Mouse (Mus musculus) forebrain, embryonic 11.5 days (tissue): Measurements from ENCODE around the gene Hmcn1. TPM values are rescaled to one million over a fixed set of nuclear protein-coding genes. Genes with fewer than 3 reads are reported as not detected.
A peak's percentile ranks its signal among the peaks of the same experiment; 100 is the strongest.

Source experiments
- ATAC-seq: fragments of 200-750 bp; cut with Nextera tagmentation; replicated peaks from 2 replicates; pipeline ENCODE4 v1.8.0; 2017; ENCODE audit warnings: moderate TSS enrichment; ENCODE audit not compliant: low FRiP score
- DNase-seq: peaks from one replicate; pipeline ENCODE4 v3.0.0-alpha.2; 2017; ENCODE audit warnings: low spot score
- H3K27ac ChIP-seq: fragments of 300-500 bp; sonication (generic); 2 replicates; pipeline ENCODE4 v1.5.1; 2014; ENCODE audit warnings: low read depth, low read length
- H3K27me3 ChIP-seq: fragments of 300-500 bp; sonication (generic); 2 replicates; pipeline ENCODE4 v1.6.1; 2014; ENCODE audit warnings: mild to moderate bottlenecking, low read length, mixed read lengths; ENCODE audit not compliant: control insufficient read depth, insufficient read depth
- H3K36me3 ChIP-seq: fragments of 300-500 bp; sonication (generic); 2 replicates; pipeline ENCODE4 v1.6.1; 2014; ENCODE audit warnings: mild to moderate bottlenecking, low read length, moderate library complexity, mixed read lengths; ENCODE audit not compliant: control insufficient read depth, insufficient read depth
- H3K4me1 ChIP-seq: fragments of 300-500 bp; sonication (generic); replicated peaks from 2 replicates; pipeline ENCODE4 v1.6.1; 2014; ENCODE audit warnings: low read length, mixed read lengths; ENCODE audit not compliant: control insufficient read depth, insufficient read depth
- H3K4me2 ChIP-seq: fragments of 300-500 bp; sonication (generic); 2 replicates; pipeline ENCODE4 v1.6.1; 2014; ENCODE audit warnings: low read depth, mild to moderate bottlenecking, low read length, moderate library complexity, mixed read lengths; ENCODE audit not compliant: severe bottlenecking
- H3K4me3 ChIP-seq: fragments of 300-500 bp; sonication (generic); 2 replicates; pipeline ENCODE4 v1.5.1; 2014; ENCODE audit warnings: low read depth, low read length
- H3K9ac ChIP-seq: fragments of 300-500 bp; sonication (generic); 2 replicates; pipeline ENCODE4 v1.6.1; 2014; ENCODE audit warnings: low read length
- H3K9me3 ChIP-seq: fragments of 300-500 bp; sonication (generic); 2 replicates; pipeline ENCODE4 v1.6.1; 2016; ENCODE audit warnings: low read length, mixed read lengths; ENCODE audit not compliant: control insufficient read depth
- WGBS: fragments of 180-500 bp; shearing (Covaris S2); extraction: QIAGEN DNeasy Blood & Tissue Kit; methylation state at CpG from one replicate; pipeline ENCODE4 v1.1.7; 2014; 5-methylcytosine and 5-hydroxymethylcytosine counted together
- polyA plus RNA-seq: library from polyadenylated mRNA; unstranded; fragments of >200 nt; fragmentation: Nextera tagmentation; extraction: Ambion mirVana; gene quantifications from 2 replicates; pipeline ENCODE4 v1.2.1, GENCODE M21; 2014

The Hmcn1 gene
- polyA plus RNA-seq, 1 experiment from 2014 or later = 12.1 TPM

- DNase-seq (no peak), ATAC-seq (no peak)
- Histone ChIP-seq H3K9ac (no peak overlapping the region), H3K9me3 (no peaks in the 10 kb centered on the region), H3K4me1 (no peaks in the 10 kb centered on the region), H3K27ac (no peak overlapping the region), H3K4me2 (no peak overlapping the region), H3K4me3 (no peak overlapping the region), H3K27me3 (no peaks in the 10 kb centered on the region), H3K36me3 (no peaks in the 10 kb centered on the region)
- 79% methylated on average over 5 of the region's 5 CpGs for WGBS
These were observed 10.8 kb upstream of the Hmcn1 start for GRCm38 (mm10) chr1:151004007-151004406.

GRCm38 (mm10) chr1:151001868-151002428, 8.7 kb upstream of the Hmcn1 start:
- no peaks in the 10 kb centered on the region for H3K9me3 ChIP-seq
- H3K27ac ChIP-seq = no peak overlapping the region
- no peak overlapping the region for H3K4me2 ChIP-seq
- ATAC-seq (no peak), DNase-seq (no peak)
- no peak overlapping the region for H3K4me3 ChIP-seq
- no peaks in the 10 kb centered on the region for H3K27me3 ChIP-seq
- no peak overlapping the region for H3K9ac ChIP-seq
- no peaks in the 10 kb centered on the region for H3K4me1 ChIP-seq
- WGBS = 72% methylated on average over 8 of the region's 8 CpGs
- no peaks in the 10 kb centered on the region for H3K36me3 ChIP-seq

- 82% methylated on average over 13 of the region's 13 CpGs for WGBS
- ATAC-seq (no peak), DNase-seq (no peak)
- Histone ChIP-seq H3K9ac (no peak overlapping the region), H3K36me3 (no peaks in the 10 kb centered on the region), H3K4me1 (no peaks in the 10 kb centered on the region), H3K27me3 (no peaks in the 10 kb centered on the region), H3K4me2 (no peak overlapping the region), H3K4me3 (no peak overlapping the region), H3K9me3 (no peaks in the 10 kb centered on the region; the same call in 1 of the 2 replicates), H3K27ac (no peak overlapping the region)
These were observed 7.5 kb upstream of the Hmcn1 start for GRCm38 (mm10) chr1:151000714-151001113.

GRCm38 (mm10) chr1:150994612-150995011, 1.4 kb upstream of the Hmcn1 start:
- H3K27ac ChIP-seq = no peak overlapping the region
- H3K4me3 ChIP-seq = no peak overlapping the region
- H3K4me2 ChIP-seq = no peak overlapping the region
- H3K9me3 ChIP-seq = no peaks in the 10 kb centered on the region; the same call in 1 of the 2 replicates
- no peak overlapping the region for H3K9ac ChIP-seq
- no peak for DNase-seq
- H3K4me1 ChIP-seq = peaks cover 9% of the 10 kb centered on the region; the same call in 1 of the 2 replicates
- 74% methylated on average over 2 of the region's 2 CpGs for WGBS
- no peaks in the 10 kb centered on the region for H3K27me3 ChIP-seq
- no peaks in the 10 kb centered on the region for H3K36me3 ChIP-seq
- no peak for ATAC-seq

GRCm38 (mm10) chr1:150992711-150993161, 499 bp downstream of the Hmcn1 start:
- Histone ChIP-seq H3K4me1 (peaks cover 9% of the 10 kb centered on the region; the same call in 1 of the 2 replicates), H3K4me2 (peak overlapping the region; percentile 90), H3K27me3 (no peaks in the 10 kb centered on the region), H3K9ac (peak overlapping the region; percentile 74), H3K4me3 (peak overlapping the region; percentile 49), H3K27ac (no peak overlapping the region), H3K36me3 (no peaks in the 10 kb centered on the region), H3K9me3 (no peaks in the 10 kb centered on the region; the same call in 1 of the 2 replicates)
- ATAC-seq (peak; percentile 57), DNase-seq (no peak)
- WGBS = under 1% methylated on average over 6 of the region's 6 CpGs

GRCm38 (mm10) chr1:150991745-150992554, 1.3 kb downstream of the Hmcn1 start:
- Histone ChIP-seq H3K36me3 (no peaks in the 10 kb centered on the region), H3K27ac (no peak overlapping the region), H3K9ac (no peak overlapping the region; the same call in 1 of the 2 replicates), H3K27me3 (no peaks in the 10 kb centered on the region), H3K9me3 (no peaks in the 10 kb centered on the region; the same call in 1 of the 2 replicates), H3K4me2 (peak overlapping the region; percentile 90), H3K4me1 (peaks cover 9% of the 10 kb centered on the region; the same call in 1 of the 2 replicates), H3K4me3 (peak overlapping the region; percentile 49)
- 4% methylated on average over 10 of the region's 10 CpGs for WGBS
- ATAC-seq (no peak), DNase-seq (peak; percentile 54)

GRCm38 (mm10) chr1:150984888-150985287, 8.3 kb downstream of the Hmcn1 start:
- H3K4me3 ChIP-seq = no peak overlapping the region
- H3K36me3 ChIP-seq = no peaks in the 10 kb centered on the region
- 76% methylated on average over 4 of the region's 4 CpGs for WGBS
- ATAC-seq (no peak), DNase-seq (no peak)
- no peak overlapping the region for H3K4me2 ChIP-seq
- H3K9ac ChIP-seq = no peak overlapping the region
- H3K27me3 ChIP-seq = no peaks in the 10 kb centered on the region
- H3K9me3 ChIP-seq = no peaks in the 10 kb centered on the region
- H3K4me1 ChIP-seq = no peaks in the 10 kb centered on the region
- H3K27ac ChIP-seq = no peak overlapping the region

GRCm38 (mm10) chr1:150984092-150984503, 9.1 kb downstream of the Hmcn1 start:
- Histone ChIP-seq H3K36me3 (no peaks in the 10 kb centered on the region), H3K27ac (no peak overlapping the region), H3K9ac (no peak overlapping the region), H3K4me2 (no peak overlapping the region), H3K27me3 (no peaks in the 10 kb centered on the region), H3K4me1 (no peaks in the 10 kb centered on the region), H3K4me3 (no peak overlapping the region), H3K9me3 (no peaks in the 10 kb centered on the region)
- 90% methylated on average over 6 of the region's 6 CpGs for WGBS
- DNase-seq (no peak), ATAC-seq (no peak)
